Mouse (Mus musculus) liver, adult 2 months (tissue): Measurements from ENCODE around the gene S1pr3.

ENCODE experiments used
- CTCF ChIP-seq: fragments of 200-500 bp; IDR thresholded peaks from 2 replicates; pipeline ENCODE4 v1.5.1; 2011; ENCODE audit warnings: low read depth, low read length, control low read depth
- POLR2A ChIP-seq: fragments of 200-500 bp; IDR thresholded peaks from 2 replicates; pipeline ENCODE4 v1.6.1; 2011; ENCODE audit warnings: low read length, control low read depth; ENCODE audit not compliant: insufficient read depth; ENCODE audit errors: extremely low read depth

GRCm38 (mm10) chr13:51360441-51360962 lies 47.9 kb upstream of the S1pr3 start:
- TF ChIP-seq CTCF = no peak
- TF ChIP-seq POLR2A = no peak
